Mouse (Mus musculus) Patski (cell line): ENCODE data around the gene Fyn. TPM values are rescaled to one million over a fixed set of nuclear protein-coding genes. Genes with fewer than 3 reads are reported as not detected.
A peak's percentile ranks its signal among the peaks of the same experiment; 100 is the strongest.

Experiments used
- ATAC-seq: fragments of 100-300 bp; one replicate; pipeline ENCODE4 v1.8.0; 2021
- CTCF ChIA-PET: fragments of 350-600 bp; sonication (Branson Sonifier 250); formaldehyde crosslinking; loops from one replicate; lab custom pipeline; 2022; ENCODE audit warnings: inconsistent platforms; lab: Charles Lee
- POLR2A ChIA-PET: fragments of 350-600 bp; sonication (Branson Sonifier 250); formaldehyde crosslinking; loops from one replicate; lab custom pipeline; 2022; ENCODE audit warnings: antibody characterized with exemption, inconsistent platforms; lab: Charles Lee
- DNase-seq: peaks from one replicate; pipeline ENCODE4 v3.0.0-alpha.2; 2011; ENCODE audit warnings: low read depth, low spot score
- H3K27me3 ChIP-seq: fragments of 371-371 bp; one replicate; pipeline ENCODE4 v1.5.1; 2021
- CTCF ChIP-seq: fragments of 100-300 bp; IDR thresholded peaks from one replicate; pipeline ENCODE4 v1.5.1; 2021
- in situ Hi-C: fragments of 300-500 bp; cut with MboI; formaldehyde crosslinking; loops from 3 replicates; pipeline ENCODE4 v1.11.1; 2018; ENCODE audit warnings: low pct_unique_long_range_greater_than_20kb, mixed read lengths
- polyA plus RNA-seq: library from polyadenylated mRNA; unstranded; gene quantifications from one replicate; pipeline ENCODE4 v1.2.3, GENCODE M21; 2021

Gene Fyn
- polyA plus RNA-seq, 1 experiment from 2014 or later: 64.4 TPM

- CTCF ChIA-PET: no interaction called here
- no peak for ATAC-seq
- TF ChIP-seq CTCF: no peak
- POLR2A ChIA-PET: interaction anchor here (0.7 kb wide), 1 partner anchor 221 kb away, joined by 3 read pairs; no protein-coding TSS in a partner anchor
- no peak for DNase-seq
- in situ Hi-C loops: no loop called here
- no peaks in the 10 kb centered on the region for H3K27me3 ChIP-seq
Observed at GRCm38 (mm10) chr10:39410151-39410649, 41.5 kb downstream of the Fyn start.

DNA sequence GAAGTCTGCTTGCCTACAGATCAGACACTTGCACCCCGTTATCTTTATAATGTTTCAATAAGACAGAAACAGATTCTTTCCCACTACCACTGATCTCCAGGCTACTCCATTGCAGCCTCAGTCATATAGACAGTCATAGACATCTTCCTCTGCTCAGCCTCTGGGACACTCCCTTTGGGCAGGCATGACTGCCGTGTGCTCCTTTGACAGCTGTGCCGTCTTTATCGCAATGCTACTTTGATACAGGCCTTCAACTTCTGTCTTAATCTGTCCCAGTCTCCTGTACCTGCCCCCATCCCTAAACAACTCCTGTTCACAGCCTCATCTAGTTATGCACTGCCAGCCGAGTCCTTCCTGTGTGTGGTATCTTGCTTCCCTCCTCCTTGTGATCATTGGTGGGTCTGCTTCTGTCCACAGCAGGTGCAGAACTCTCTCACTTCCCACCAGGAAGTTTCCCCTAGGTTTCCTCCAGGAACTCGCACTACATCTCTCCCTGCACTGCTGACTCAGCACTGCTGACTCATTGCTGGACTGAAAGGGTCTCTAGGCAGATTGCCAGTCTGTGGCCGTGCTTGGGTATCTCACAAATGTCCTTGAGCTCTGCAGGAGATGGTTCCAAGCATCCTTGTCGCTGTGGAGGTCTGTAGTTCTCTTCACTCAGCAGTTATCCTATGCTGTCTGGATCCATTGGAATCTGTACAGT lies 43.4 kb downstream of the Fyn start:
- CTCF ChIA-PET: interaction anchor here (0.9 kb wide), 1 partner anchor 242 kb away, joined by 3 read pairs; no protein-coding TSS in a partner anchor
- POLR2A ChIA-PET: no interaction called here
- in situ Hi-C loops: no loop called here

GRCm38 (mm10) chr10:39412826-39413620 lies 44.4 kb downstream of the Fyn start:
- no peak for TF ChIP-seq CTCF
- DNase-seq (no peak), ATAC-seq (no peak)
- in situ Hi-C loops: no loop called here
- ChIA-PET CTCF (no interaction called here), POLR2A (interaction anchor here (0.6 kb wide), 1 partner anchor 35 kb away, joined by 3 read pairs; no protein-coding TSS in a partner anchor)
- no peaks in the 10 kb centered on the region for H3K27me3 ChIP-seq

More for the DNA sequence above, 43.4 kb downstream of the Fyn start:
- DNase-seq: no peak
- no peaks in the 10 kb centered on the region for H3K27me3 ChIP-seq
- TF ChIP-seq CTCF: no peak
- ATAC-seq: no peak

GRCm38 (mm10) chr10:39414068-39414467 lies 45.4 kb downstream of the Fyn start:
- CTCF ChIA-PET: interaction anchor here (1.0 to 1.3 kb wide), 2 partner anchors 14 to 20 kb away, joined by 3 to 4 read pairs; no protein-coding TSS in a partner anchor
- no peak for TF ChIP-seq CTCF
- POLR2A ChIA-PET: no interaction called here
- H3K27me3 ChIP-seq: no peaks in the 10 kb centered on the region
- in situ Hi-C loops: no loop called here
- ATAC-seq (no peak), DNase-seq (no peak)

GRCm38 (mm10) chr10:39415586-39415985 lies 46.9 kb downstream of the Fyn start:
- TF ChIP-seq CTCF: no peak
- ChIA-PET POLR2A (no interaction called here), CTCF (no interaction called here)
- no peaks in the 10 kb centered on the region for H3K27me3 ChIP-seq
- in situ Hi-C loops: no loop called here
- ATAC-seq: peak; percentile 93
- DNase-seq: peak; percentile 51

- no peaks in the 10 kb centered on the region for H3K27me3 ChIP-seq
- in situ Hi-C loops: no loop called here
- ChIA-PET POLR2A (interaction anchor here (0.6 kb wide), 1 partner anchor 51 kb away, joined by 7 read pairs; no protein-coding TSS in a partner anchor), CTCF (interaction anchor here (0.8 to 1.3 kb wide), 3 partner anchors 11 to 51 kb away, joined by 3 read pairs; no protein-coding TSS in a partner anchor)
- DNase-seq (no peak), ATAC-seq (no peak)
- TF ChIP-seq CTCF: no peak
Observed at GRCm38 (mm10) chr10:39417611-39418010, 49.0 kb downstream of the Fyn start.

DNA sequence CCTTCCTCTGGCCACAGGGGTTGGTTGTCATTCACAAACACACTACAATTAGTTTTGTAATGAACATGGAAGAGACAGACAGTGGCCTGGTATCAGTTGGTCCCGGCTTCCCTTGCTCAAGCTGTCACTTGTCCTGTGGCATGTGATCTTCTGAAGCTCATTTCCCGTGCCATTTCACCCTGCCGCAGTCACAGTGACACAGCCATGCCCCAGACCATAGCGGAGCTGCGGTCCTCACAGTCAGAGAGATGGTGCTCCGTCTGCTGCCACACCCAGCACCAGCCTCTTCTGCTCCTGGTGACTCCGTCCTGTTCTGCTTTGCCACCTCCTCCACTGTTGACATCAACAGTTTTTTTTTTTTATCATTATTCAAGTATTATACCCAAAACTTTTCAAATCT lies 49.7 kb downstream of the Fyn start:
- ChIA-PET POLR2A (no interaction called here), CTCF (interaction anchor here (1.3 kb wide), 1 partner anchor 14 kb away, joined by 3 read pairs; no protein-coding TSS in a partner anchor)
- in situ Hi-C loops: no loop called here
- DNase-seq (no peak), ATAC-seq (no peak)
- no peaks in the 10 kb centered on the region for H3K27me3 ChIP-seq
- TF ChIP-seq CTCF: no peak

DNA sequence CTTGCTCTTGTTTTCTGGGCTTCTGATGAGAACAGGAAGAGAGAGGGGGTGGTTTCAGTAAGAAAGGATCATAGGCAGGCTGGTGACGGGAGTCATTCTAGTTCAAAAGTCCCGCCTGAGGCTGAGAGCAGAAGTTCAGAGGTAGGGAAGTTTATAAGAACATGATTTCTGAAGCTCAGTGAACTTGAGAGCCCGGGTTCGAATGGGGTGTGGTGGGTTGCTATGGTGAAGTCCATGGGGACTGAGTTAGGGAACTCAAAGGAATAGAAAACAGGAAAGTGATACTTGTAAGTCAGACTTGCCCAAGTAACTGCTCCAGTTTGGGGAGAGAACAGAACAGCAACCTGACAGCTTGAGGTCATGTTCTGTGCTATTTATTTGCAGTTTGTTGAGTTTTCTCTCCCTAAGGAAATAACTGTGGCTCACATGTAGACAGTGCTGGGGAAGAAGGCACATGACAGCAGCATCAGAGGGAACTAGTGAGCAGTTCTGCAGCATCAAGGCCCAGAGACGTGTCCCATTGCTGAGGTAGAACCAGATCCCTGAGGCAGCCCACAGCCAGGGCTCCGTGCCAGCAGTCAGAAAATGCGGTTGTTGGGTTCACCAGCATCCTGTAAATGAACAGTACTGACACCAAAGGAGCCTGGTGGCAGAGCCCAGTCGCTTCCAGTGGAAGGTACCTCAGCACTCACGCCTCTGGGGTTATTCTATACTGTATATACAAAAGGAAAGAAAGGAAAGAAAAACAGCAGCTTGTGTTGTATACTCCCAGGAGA lies 52.4 kb downstream of the Fyn start:
- CTCF ChIA-PET: interaction anchor here (1.0 to 1.3 kb wide), 2 partner anchors 22 to 45 kb away, joined by 3 to 4 read pairs; no protein-coding TSS in a partner anchor
- in situ Hi-C loops: no loop called here
- no peaks in the 10 kb centered on the region for H3K27me3 ChIP-seq
- no peak for TF ChIP-seq CTCF
- ATAC-seq: peak; percentile 55
- POLR2A ChIA-PET: no interaction called here
- no peak for DNase-seq

DNA sequence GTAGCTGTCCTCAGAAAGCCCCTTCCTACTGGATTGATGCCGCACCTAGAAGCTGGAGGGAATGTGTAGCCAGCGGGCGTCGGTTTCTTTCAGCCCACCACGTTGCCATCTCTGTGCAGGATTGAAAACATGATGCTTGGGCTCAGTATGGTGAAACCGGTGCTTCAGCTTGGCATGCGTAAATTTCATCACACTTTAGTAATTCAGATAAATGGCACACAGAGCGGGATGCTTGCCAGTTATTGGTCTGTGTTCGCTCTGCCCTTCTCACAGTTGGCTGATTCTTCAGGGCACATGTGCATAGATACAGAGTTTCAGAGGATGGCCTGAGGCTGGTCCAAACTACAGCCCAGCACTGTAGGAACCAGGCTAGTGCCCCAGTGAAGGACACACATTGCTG lies 53.1 kb downstream of the Fyn start:
- no peak for DNase-seq
- ATAC-seq: peak; percentile 20
- no peaks in the 10 kb centered on the region for H3K27me3 ChIP-seq
- TF ChIP-seq CTCF: no peak
- POLR2A ChIA-PET: no interaction called here
- CTCF ChIA-PET: interaction anchor here (1.0 kb wide), 1 partner anchor 21 kb away, joined by 4 read pairs; no protein-coding TSS in a partner anchor
- in situ Hi-C loops: no loop called here

GRCm38 (mm10) chr10:39424643-39425042 lies 56.0 kb downstream of the Fyn start:
- TF ChIP-seq CTCF: no peak
- ATAC-seq (no peak), DNase-seq (no peak)
- in situ Hi-C loops: no loop called here
- H3K27me3 ChIP-seq: no peaks in the 10 kb centered on the region
- ChIA-PET POLR2A (interaction anchor here (1.3 kb wide), 1 partner anchor 185 kb away, joined by 4 read pairs; no protein-coding TSS in a partner anchor), CTCF (interaction anchor here (1.3 kb wide), 1 partner anchor 16 kb away, joined by 3 read pairs; no protein-coding TSS in a partner anchor)
